Mouse (Mus musculus): ENCODE measurements around the gene A930004D18Rik.

GRCm38 (mm10) chr2:18026116-18026947 is 11.2 kb downstream of the A930004D18Rik start:
- TF ChIP-seq GATA1 (IDR thresholded peaks at IDR 0.05; ENCODE audit: borderline replicate concordance, low read length) (no peak), TAL1 (conservative IDR thresholded peaks at IDR 0.05; ENCODE audit: low read depth, low read length) (no peak), CTCF (IDR thresholded peaks at IDR 0.05; ENCODE audit: low read depth, low read length) (no peak)
